In the genomic region with DNA sequence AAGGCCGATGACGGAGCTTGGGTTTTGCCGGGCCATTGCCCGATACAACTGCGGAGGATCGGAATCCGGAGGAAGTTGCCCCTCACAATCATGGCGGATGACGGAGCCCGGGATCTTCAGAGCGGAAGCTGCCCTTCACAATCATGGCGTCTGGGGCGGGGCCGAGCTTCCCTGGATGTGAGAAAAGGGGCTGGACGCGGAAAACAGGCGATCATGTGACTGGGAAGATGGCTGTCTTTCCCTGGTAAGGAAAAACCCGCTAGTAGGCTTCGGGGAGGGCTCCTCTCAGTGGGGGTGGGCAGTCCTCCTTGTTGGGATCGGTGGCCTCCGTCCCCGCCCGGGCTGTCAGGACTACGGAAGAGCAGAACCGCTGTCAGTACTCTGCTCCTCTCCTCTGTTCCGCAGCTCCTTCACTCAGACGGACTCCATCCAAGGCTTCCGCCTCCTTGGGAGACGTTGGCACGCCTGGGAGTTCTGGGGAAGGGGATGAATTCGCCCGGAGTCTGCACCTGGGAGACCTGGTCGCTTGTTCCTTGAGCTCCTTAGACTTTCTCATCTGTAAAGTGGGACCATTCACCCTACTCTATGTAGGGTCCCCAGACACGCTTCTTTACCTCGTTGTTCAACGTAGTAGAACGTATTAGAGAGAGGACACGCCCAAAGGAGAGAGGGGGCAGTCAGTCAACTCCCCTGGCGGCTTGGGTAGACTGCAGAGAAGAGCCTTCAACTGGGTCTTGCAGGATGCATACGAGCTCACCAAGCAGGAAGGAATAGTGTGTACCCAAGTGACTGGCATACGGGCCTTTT, we compare ENCODE assay signal across 2 mouse cellular contexts.
A peak's percentile ranks its signal among the peaks of the same experiment; 100 is the strongest.
TF ChIP-seq lines count a peak whose summit lies in the region.

No protein-coding gene starts in this region.

TF ChIP-seq in C2C12, 6 proteins besides CTCF, POLR2A, EP300 and RAD21:
- no peak for TF ChIP-seq CEBPB (IDR thresholded peaks at IDR 0.05; ENCODE audit: low read depth)
- TF ChIP-seq MAX (IDR thresholded peaks at IDR 0.05), result no peak
- TF ChIP-seq USF1 (IDR thresholded peaks at IDR 0.05; ENCODE audit: low read depth), result peak; percentile 85

TF ChIP-seq in myocyte, 11 proteins besides CTCF, POLR2A, EP300 and RAD21:
- TF ChIP-seq CEBPB (IDR thresholded peaks at IDR 0.05; ENCODE audit: insufficient read depth, poor library complexity, severe bottlenecking) (no peak), TCF12 (IDR thresholded peaks at IDR 0.05; ENCODE audit: insufficient read depth, poor library complexity, severe bottlenecking) (no peak), MAX (IDR thresholded peaks at IDR 0.05; ENCODE audit: low read depth) (no peak), USF1 (IDR thresholded peaks at IDR 0.05; ENCODE audit: low read depth) (peak; percentile 88), TCF3 (IDR thresholded peaks at IDR 0.05; ENCODE audit: insufficient read length, low read depth) (no peak), POLR2AphosphoS2 (IDR thresholded peaks at IDR 0.05; ENCODE audit: insufficient read length, low read depth) (no peak)
